18 mouse cellular contexts compared by ENCODE assay signal in the genomic region with DNA sequence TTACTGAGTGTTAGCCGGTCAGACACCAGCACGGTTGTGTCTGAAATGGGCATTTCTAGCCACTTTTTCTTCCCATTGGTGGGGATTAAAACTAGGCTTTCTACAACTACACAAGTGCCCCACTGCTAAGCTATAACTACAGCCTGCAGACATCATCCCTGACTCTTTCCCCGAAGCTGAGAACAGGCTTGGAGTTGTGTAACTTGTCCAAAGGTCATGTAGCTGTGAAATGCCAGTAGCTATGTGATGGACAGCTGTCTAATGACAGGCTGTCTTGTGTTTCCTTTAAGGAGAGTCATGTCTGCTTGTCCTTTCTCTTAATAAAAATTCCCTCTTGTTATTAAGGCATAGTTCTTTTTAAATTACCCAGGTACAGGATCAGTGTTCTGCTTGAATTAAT.
DNase-seq lines count a peak whose midpoint lies in the region; ATAC-seq lines count a peak whose summit lies in the region.
"Had no signal": no experiment of that assay in that cellular context is flagged by ENCODE, and none has a peak within 500 bp of the region (broad histone marks: within the 10 kb centered on the region; RNA-seq: fewer than 3 reads in every experiment).

No protein-coding gene starts in this region.

- no peak for ATAC-seq in kidney, embryonic 16.5 days (ENCODE audit: low FRiP score, low TSS enrichment)
- ATAC-seq: forebrain, postnatal 0 days; midbrain, embryonic 16.5 days had no signal

- no peaks in the 10 kb centered on the region for H3K4me1 ChIP-seq in kidney, embryonic 16.5 days (ENCODE audit: insufficient read depth, low read length)
- H3K4me1 ChIP-seq: midbrain, embryonic 10.5 days had no signal

- no peak overlapping the region for H3K4me2 ChIP-seq in kidney, embryonic 16.5 days (replicated peaks; ENCODE audit: low read depth, low read length)
- H3K4me2 ChIP-seq: heart, embryonic 12.5 days; hindbrain, embryonic 12.5 days had no signal

- H3K27me3 ChIP-seq in kidney, embryonic 16.5 days (ENCODE audit: insufficient read depth, low read length) = no peaks in the 10 kb centered on the region
- H3K27me3 ChIP-seq: heart, embryonic 12.5 days; hindbrain, embryonic 12.5 days had no signal

- no peaks in the 10 kb centered on the region for H3K36me3 ChIP-seq in kidney, embryonic 16.5 days (ENCODE audit: insufficient read depth, low read length)
- H3K36me3 ChIP-seq: embryonic facial prominence, embryonic 10.5 days; heart, embryonic 12.5 days; hindbrain, embryonic 12.5 days; midbrain, embryonic 10.5 days had no signal

- H3K9me3 ChIP-seq in kidney, embryonic 16.5 days (ENCODE audit: low read length) = no peaks in the 10 kb centered on the region
- H3K9me3 ChIP-seq: embryonic facial prominence, embryonic 10.5 days; heart, embryonic 12.5 days; hindbrain, embryonic 12.5 days; midbrain, embryonic 10.5 days had no signal

- WGBS in kidney, embryonic 16.5 days = 72% methylated on average over 3 of the region's 3 CpGs

- DNase-seq in gastrocnemius, adult 18-20 months (ENCODE audit: low spot score) = peak; percentile 18
- DNase-seq in gastrocnemius, postnatal 4 days (ENCODE audit: low spot score in 2 of 2) = no peak
- DNase-seq in kidney, adult 9 months = peak; percentile 33
- DNase-seq in adipocyte (ENCODE audit: low spot score) = peak; percentile 85
- peak; percentile 11 to 35 for DNase-seq in kidney, postnatal 25 days
- no peak for DNase-seq in heart, adult 11 months
- no peak for DNase-seq in urinary bladder, postnatal 36 days (ENCODE audit: low spot score in 2 of 2)
- DNase-seq: cerebellum, adult 11-12 months; cerebellum, postnatal 10 days; forebrain, postnatal 0 days; thymus, postnatal 25 days had no signal

- no peak overlapping the region for H3K4me3 ChIP-seq in kidney, embryonic 16.5 days (ENCODE audit: low read length)
- H3K4me3 ChIP-seq: embryonic facial prominence, embryonic 10.5 days; heart, embryonic 12.5 days; hindbrain, embryonic 12.5 days; midbrain, embryonic 10.5 days had no signal

- no peak overlapping the region for H3K27ac ChIP-seq in kidney, embryonic 16.5 days (ENCODE audit: low read length)
- H3K27ac ChIP-seq: embryonic facial prominence, embryonic 10.5 days; hindbrain, embryonic 12.5 days; liver, embryonic 14.5 days; midbrain, embryonic 10.5 days had no signal

- no peak overlapping the region for H3K9ac ChIP-seq in kidney, embryonic 16.5 days (replicated peaks; ENCODE audit: low read length)
- H3K9ac ChIP-seq: forebrain, postnatal 0 days; heart, embryonic 12.5 days; hindbrain, embryonic 12.5 days; liver, embryonic 14.5 days had no signal

Comparison
In these comparisons a context has a peak if more than half of its experiments do, and no peak if none do; other contexts are left out.
1. DNase-seq: peak in gastrocnemius, adult 18-20 months (single experiment), kidney, adult 9 months (single experiment), adipocyte (single experiment) and kidney, postnatal 25 days (2 of 2); none in gastrocnemius, postnatal 4 days (0 of 2), heart, adult 11 months (single experiment) and urinary bladder, postnatal 36 days (0 of 2).